Mouse (Mus musculus): ENCODE results near the gene Klc1.

The Klc1 gene

GRCm38 (mm10) chr12:111743981-111744423 is 14.6 kb upstream of the Klc1 start:
- peak; percentile 75 to 76 for DNase-seq (ENCODE audit: low spot score in 2 of 2)

DNA sequence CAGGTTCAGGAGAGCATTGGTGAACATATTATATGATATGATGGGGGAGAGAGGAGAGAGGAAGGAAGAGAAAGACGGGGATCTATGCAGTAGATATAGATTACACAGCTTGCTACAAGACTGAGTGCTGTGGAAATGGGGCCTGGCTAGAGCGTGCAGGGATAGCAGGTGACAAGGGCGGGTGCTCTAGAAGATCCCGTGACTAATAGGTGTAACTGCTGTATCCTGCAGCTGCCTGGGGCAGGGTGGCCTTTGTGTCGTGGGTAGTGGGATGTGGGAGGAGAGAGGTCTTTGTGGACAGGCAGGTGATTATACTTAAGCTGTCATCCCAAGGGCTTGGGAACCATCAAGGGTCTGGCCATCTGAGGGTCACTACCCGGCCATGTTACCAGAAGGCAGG is 13.4 kb upstream of the Klc1 start:
- DNase-seq (ENCODE audit: low spot score in 2 of 2), result no peak

DNA sequence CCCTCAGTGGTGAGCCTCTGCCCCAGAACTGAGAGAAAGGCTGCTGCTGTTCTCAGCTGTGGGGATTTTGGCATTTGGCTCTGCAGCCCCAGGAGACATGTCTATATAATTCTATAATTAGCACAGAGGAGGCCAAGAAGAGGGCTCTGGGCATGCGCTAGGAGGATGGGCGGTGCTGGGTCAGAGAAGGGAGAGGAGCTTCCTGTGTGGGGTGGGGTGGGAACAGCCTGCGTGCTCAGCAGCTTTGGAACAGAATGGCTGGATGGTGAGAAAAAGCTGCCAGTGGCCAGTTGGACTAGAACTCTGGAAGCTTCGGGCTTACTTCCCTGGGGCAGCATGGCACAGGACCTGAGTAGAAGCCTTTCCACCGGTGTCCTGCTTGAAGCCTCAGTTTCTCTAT is 12.6 kb upstream of the Klc1 start:
- DNase-seq (ENCODE audit: low spot score in 2 of 2), result peak; percentile 82

DNA sequence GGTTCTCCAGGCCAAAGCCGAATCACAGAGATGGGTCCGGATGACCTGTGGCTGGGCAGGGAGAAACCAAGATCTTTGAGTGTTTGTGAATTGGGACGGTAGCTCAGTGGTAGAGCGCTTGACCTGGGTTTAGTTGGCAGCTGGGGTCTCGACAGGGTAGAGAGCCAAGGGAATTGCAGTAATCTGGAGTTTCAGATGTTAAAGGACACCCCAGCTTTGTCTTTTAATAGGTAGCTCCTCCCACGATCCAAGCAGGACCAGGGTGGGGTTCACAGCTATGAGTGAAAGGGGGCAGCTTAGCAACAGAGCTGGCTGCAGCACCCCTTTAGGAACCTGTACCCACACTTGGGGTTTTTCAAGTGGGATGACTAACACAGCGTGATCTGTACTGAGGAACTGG is 11.2 kb upstream of the Klc1 start:
- no peak for DNase-seq (ENCODE audit: low spot score in 2 of 2)

DNA sequence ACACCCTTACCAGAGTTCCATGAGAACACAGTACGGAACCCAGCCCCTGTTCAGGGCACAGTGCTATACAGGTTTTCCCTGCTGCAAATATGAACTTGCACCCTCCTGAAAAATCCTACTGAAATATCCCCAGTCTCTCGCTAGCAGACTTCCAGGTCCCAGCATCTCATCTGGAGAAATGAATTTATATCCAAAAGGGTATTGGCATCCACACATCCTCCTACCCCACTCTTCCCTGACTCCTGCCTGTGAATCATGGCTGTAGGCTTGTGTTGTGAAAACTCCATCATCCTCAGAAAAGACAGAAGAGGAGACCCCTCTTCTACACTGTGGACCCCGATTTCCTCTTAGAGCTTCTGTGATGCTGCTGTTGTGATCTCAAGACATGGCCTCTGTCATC is 7.9 kb upstream of the Klc1 start:
- DNase-seq (ENCODE audit: low spot score in 2 of 2), result no peak

GRCm38 (mm10) chr12:111752491-111752890 is 6.2 kb upstream of the Klc1 start:
- DNase-seq (ENCODE audit: low spot score in 2 of 2), result no peak

GRCm38 (mm10) chr12:111753347-111753746 is 5.3 kb upstream of the Klc1 start:
- no peak for DNase-seq (ENCODE audit: low spot score in 2 of 2)

- no peak for DNase-seq (ENCODE audit: low spot score in 2 of 2)
These were observed 3.9 kb upstream of the Klc1 start for GRCm38 (mm10) chr12:111754710-111755109.

- DNase-seq (ENCODE audit: low spot score in 2 of 2), result no peak
These were observed 3.4 kb upstream of the Klc1 start for GRCm38 (mm10) chr12:111755231-111755630.

- DNase-seq (ENCODE audit: low spot score in 2 of 2), result no peak
These were observed 2.5 kb upstream of the Klc1 start for GRCm38 (mm10) chr12:111756082-111756697.

- no peak for DNase-seq (ENCODE audit: low spot score in 2 of 2)
These were observed 2.0 kb upstream of the Klc1 start for GRCm38 (mm10) chr12:111756698-111757082.

DNA sequence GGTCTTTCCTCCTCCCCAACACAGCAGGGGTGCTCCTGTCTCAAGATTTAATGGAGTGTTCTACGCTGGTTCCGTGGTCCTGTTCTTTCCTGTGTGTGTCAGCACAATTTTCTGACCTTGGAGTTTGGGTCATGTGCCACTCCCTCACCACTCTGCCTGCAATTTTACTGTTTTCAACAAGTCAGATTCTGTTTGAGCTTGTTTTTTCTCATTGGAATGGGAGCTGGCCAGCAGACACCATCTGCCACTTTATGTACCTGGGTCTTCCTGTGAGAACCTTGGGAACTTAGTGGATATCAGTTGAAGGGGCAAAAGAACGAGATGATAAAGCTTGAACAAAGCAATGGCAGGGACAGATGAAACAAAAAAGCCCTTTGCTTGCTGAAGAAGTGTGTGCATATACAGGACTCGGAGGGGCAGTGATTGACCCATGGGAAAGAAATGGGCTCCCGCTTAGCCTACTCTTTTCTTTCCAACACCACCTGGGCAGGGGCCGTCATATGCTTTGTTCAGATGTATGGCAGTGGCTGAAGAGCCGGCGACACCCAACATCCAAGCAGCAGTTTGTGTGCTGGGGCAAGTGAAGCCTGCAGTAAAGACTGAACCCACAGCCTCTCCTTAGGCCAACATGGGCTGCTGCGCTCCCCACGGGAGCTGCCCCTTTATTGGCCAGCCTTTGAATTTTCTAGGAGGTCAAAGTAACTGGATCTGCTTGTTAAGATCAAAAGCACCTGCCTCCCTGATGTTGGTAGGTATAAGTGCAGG is 906 bp upstream of the Klc1 start:
- no peak for DNase-seq (ENCODE audit: low spot score in 2 of 2)

DNA sequence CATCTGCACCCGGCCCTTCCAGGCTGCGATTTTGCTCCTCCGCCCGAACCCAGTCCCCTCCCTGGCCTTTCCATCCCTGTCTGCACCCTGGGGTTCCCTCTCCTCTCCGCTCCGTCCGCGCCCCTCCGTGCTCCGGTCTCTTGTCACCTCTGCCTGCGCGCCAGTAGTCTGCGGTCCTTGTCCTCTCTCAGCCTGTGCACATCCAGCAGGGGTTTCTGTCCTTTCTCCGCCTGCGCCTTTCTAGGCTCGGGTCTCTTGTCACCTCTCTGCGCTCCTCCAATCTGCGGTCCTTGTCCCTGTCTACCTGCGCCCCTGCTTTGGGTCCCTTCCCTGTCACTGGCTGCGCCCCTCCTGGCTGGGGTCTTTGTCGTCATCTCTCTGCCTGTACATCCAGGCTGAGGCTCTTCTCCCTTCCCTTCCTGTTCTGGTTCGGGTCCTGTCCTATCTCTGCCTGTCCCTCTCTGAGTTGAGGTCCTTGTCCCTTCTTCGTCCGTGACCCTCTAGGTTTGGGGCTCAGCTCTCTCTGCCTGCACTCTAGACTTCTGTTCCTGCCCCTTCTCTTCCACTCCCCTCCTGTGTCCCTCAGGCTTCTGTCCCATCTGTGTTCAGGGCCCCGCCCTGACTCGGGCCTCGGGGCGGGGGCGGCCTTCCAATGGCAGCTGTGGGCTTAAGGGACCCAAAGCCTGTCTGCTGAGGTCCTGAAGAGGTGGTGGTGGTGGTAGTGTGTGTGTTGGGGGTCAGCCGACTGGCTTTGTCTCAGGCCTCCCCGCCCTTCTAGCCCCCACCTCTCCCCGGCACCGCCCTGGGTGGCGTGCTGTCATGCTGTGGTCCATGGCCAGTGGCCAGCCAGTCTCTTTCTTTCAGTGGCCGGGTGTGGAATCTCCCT is 770 bp downstream of the Klc1 start:
- no peak for DNase-seq (ENCODE audit: low spot score in 2 of 2)

DNA sequence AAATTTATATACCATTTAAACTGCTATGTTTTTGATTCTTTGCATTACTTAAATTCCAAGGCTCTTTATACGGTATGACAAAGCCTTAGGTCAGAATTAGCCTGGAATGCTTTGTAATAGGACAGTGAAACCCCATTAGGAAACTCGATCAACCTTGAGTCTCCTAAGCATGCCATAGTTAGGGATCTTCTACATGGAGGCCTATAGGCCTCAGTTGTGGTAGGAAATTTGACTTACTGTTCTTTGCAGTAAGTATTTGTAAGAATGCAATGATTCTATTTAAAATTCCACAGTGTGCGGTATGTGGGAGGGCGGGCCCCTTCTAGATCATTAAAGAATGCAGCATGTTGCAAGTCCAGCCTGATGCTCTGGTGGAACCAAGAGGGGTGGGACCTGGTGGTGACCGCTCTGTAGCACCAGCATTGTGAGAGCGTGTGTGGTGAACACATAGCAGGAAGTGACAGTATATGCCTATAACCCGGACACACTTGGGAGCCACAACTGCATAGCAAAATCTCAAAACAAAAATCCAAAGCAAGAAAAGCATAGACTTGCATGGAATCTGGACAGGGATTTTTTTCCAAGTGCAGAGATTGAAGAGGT is 1.8 kb downstream of the Klc1 start:
- DNase-seq (ENCODE audit: low spot score in 2 of 2), result no peak

DNA sequence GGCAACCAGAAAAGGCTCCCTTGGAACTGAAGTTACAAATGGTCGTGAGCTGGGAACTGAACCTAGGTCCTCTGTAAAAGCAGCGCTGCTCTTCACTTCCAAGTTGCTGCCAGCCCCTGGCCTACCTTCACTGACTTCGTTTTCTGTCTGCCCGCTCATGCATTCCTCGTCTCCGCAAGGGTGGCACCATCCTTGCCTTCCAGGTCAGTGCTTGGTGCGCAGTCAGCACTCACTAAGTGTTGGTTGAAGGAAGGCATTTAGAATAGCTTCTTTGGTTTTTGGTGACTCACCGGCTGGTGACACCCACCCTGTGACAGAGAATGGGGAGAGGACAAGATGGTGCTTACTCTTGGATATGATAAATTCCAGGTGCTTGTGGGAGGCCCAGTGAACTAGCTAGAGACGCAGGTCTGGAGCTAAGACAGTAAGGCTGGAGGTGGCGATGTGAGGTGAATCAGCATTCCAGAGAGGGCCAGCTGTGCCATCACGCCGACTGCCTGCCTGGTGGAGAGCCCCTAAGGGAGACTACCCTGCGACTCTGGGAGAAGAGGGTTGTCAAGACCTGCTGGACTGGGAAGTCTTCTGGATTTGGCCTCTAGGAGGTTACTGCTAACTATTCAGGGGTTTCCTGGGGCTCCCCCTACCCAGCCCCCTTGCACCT is 4.1 kb downstream of the Klc1 start:
- DNase-seq (ENCODE audit: low spot score in 2 of 2), result no peak

DNA sequence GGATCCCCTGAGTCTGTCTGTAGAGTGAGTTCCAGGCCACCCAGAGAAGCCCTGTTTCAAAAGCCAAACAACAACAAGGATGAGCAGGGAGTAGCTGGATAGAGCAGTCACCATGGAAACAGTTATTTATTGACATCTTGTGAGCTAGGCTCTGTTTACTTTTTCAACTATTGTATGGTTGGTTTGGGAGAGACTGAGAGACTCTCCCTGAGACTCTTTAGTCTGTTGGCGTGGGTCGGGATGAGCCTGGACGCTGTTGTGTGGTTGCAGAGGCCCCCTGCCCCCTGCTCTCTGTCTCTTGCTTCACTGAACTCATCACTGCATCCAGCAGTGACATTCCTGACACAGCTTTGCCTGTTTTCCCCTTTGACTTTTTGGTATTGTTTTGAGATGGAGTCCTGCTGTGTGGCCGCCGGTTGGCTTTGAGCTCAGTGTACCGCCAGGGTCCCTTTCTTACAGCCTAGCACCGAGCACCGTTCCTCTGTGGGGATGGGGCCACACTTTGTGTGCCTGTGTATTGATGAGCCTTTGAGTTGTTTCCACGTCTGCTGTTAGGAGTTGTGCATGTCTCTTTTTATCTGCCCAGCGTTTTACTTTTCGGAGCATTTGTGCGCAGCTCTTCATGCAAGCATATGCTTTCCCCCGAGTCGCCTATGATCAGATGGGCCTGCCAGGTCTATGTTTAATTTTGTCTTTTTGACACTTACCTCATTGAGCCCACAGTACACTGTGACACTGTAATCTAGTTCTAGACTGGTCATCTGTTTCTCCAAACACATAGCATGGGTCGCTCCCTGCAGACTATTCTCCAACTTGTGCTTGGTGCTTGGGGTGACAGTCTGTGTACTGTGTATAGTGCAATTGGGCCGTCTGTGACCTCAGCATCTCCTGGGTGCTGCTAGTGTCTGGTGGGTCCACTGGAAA is 7.9 kb downstream of the Klc1 start:
- no peak for DNase-seq (ENCODE audit: low spot score in 2 of 2)

- no peak for DNase-seq (ENCODE audit: low spot score in 2 of 2)
These were observed 9.8 kb downstream of the Klc1 start for GRCm38 (mm10) chr12:111768322-111768928.

GRCm38 (mm10) chr12:111769306-111769705 is 10.7 kb downstream of the Klc1 start:
- DNase-seq (ENCODE audit: low spot score in 2 of 2), result peak in 1 of 2 experiments; percentile 11

- DNase-seq (ENCODE audit: low spot score in 2 of 2), result no peak
These were observed 11.3 kb downstream of the Klc1 start for GRCm38 (mm10) chr12:111769816-111770577.

All from spleen, postnatal 36 days (tissue).